Mouse (Mus musculus): ENCODE measurements around the gene Fkbp11. TPM values are rescaled to one million over a fixed set of nuclear protein-coding genes. Genes with fewer than 3 reads are reported as not detected.

Gene Fkbp11
- polyA plus RNA-seq, 1 experiment from 2014 or later = 7.2 TPM

- ATAC-seq (ENCODE audit: low FRiP score) (0 out of 2 replicates have a peak, but pooled peaks have one; percentile 21), DNase-seq (ENCODE audit: low spot score) (peak; percentile 55)
- 10% methylated on average over 7 of the region's 7 CpGs for WGBS
- H3K9ac ChIP-seq = peak overlapping the region; percentile 20; the same call in 1 of the 2 replicates
- H3K27ac ChIP-seq = 0 out of 2 replicates have a peak overlapping the region, but pooled peaks have one; percentile 20
- no peaks in the 10 kb centered on the region for H3K27me3 ChIP-seq (ENCODE audit: control insufficient read depth, insufficient read depth, low read length)
- H3K4me1 ChIP-seq (replicated peaks; ENCODE audit: control insufficient read depth, insufficient read depth, low read length) = peaks cover 16% of the 10 kb centered on the region
- H3K4me2 ChIP-seq (replicated peaks) = no peak overlapping the region; the same call in 1 of the 2 replicates
- no peaks in the 10 kb centered on the region for H3K9me3 ChIP-seq (ENCODE audit: control insufficient read depth, low read length)
- no peaks in the 10 kb centered on the region for H3K36me3 ChIP-seq (replicated peaks; ENCODE audit: control insufficient read depth, insufficient read depth)
- H3K4me3 ChIP-seq (replicated peaks; ENCODE audit: low read length) = no peak overlapping the region
Observed at GRCm38 (mm10) chr15:98691486-98692147, 36.4 kb downstream of the Fkbp11 start.

- no peaks in the 10 kb centered on the region for H3K36me3 ChIP-seq (replicated peaks; ENCODE audit: control insufficient read depth, insufficient read depth)
- no peak for ATAC-seq (ENCODE audit: low FRiP score)
- H3K9ac ChIP-seq = no peak overlapping the region
- H3K27me3 ChIP-seq (ENCODE audit: control insufficient read depth, insufficient read depth, low read length) = no peaks in the 10 kb centered on the region
- H3K4me1 ChIP-seq (replicated peaks; ENCODE audit: control insufficient read depth, insufficient read depth, low read length) = peaks cover 16% of the 10 kb centered on the region
- H3K4me3 ChIP-seq (replicated peaks; ENCODE audit: low read length) = no peak overlapping the region
- WGBS = 75% methylated on average over 2 of the region's 2 CpGs
- no peaks in the 10 kb centered on the region for H3K9me3 ChIP-seq (ENCODE audit: control insufficient read depth, low read length)
- no peak overlapping the region for H3K27ac ChIP-seq
- no peak for DNase-seq (ENCODE audit: low spot score)
- no peak overlapping the region for H3K4me2 ChIP-seq (replicated peaks)
Observed at GRCm38 (mm10) chr15:98689682-98690081, 38.3 kb downstream of the Fkbp11 start.

- no peak overlapping the region for H3K27ac ChIP-seq
- H3K36me3 ChIP-seq (replicated peaks; ENCODE audit: control insufficient read depth, insufficient read depth) = no peaks in the 10 kb centered on the region
- H3K27me3 ChIP-seq (ENCODE audit: control insufficient read depth, insufficient read depth, low read length) = no peaks in the 10 kb centered on the region; the same call in 1 of the 2 replicates
- DNase-seq (ENCODE audit: low spot score) = no peak
- no peak overlapping the region for H3K4me3 ChIP-seq (replicated peaks; ENCODE audit: low read length)
- 75% methylated on average over 3 of the region's 3 CpGs for WGBS
- H3K9me3 ChIP-seq (ENCODE audit: control insufficient read depth, low read length) = no peaks in the 10 kb centered on the region
- peaks cover 3% of the 10 kb centered on the region for H3K4me1 ChIP-seq (replicated peaks; ENCODE audit: control insufficient read depth, insufficient read depth, low read length)
- no peak overlapping the region for H3K9ac ChIP-seq
- ATAC-seq (ENCODE audit: low FRiP score) = no peak
- no peak overlapping the region for H3K4me2 ChIP-seq (replicated peaks)
Observed at GRCm38 (mm10) chr15:98685926-98686325, 42.1 kb downstream of the Fkbp11 start.

GRCm38 (mm10) chr15:98683746-98684145 is 44.3 kb downstream of the Fkbp11 start:
- no peaks in the 10 kb centered on the region for H3K4me1 ChIP-seq (replicated peaks; ENCODE audit: control insufficient read depth, insufficient read depth, low read length)
- ATAC-seq (ENCODE audit: low FRiP score) (no peak), DNase-seq (ENCODE audit: low spot score) (no peak)
- H3K27ac ChIP-seq = no peak overlapping the region
- H3K27me3 ChIP-seq (ENCODE audit: control insufficient read depth, insufficient read depth, low read length) = no peaks in the 10 kb centered on the region; the same call in 1 of the 2 replicates
- H3K9me3 ChIP-seq (ENCODE audit: control insufficient read depth, low read length) = no peaks in the 10 kb centered on the region
- no peak overlapping the region for H3K4me2 ChIP-seq (replicated peaks)
- no peaks in the 10 kb centered on the region for H3K36me3 ChIP-seq (replicated peaks; ENCODE audit: control insufficient read depth, insufficient read depth)
- H3K9ac ChIP-seq = no peak overlapping the region
- no peak overlapping the region for H3K4me3 ChIP-seq (replicated peaks; ENCODE audit: low read length)
- WGBS = 100% methylated on average over 1 of the region's 1 CpGs

GRCm38 (mm10) chr15:98683177-98683576 is 44.8 kb downstream of the Fkbp11 start:
- no peak overlapping the region for H3K4me3 ChIP-seq (replicated peaks; ENCODE audit: low read length)
- no peaks in the 10 kb centered on the region for H3K9me3 ChIP-seq (ENCODE audit: control insufficient read depth, low read length)
- no peaks in the 10 kb centered on the region; the same call in 1 of the 2 replicates for H3K27me3 ChIP-seq (ENCODE audit: control insufficient read depth, insufficient read depth, low read length)
- H3K9ac ChIP-seq = no peak overlapping the region
- no peaks in the 10 kb centered on the region for H3K36me3 ChIP-seq (replicated peaks; ENCODE audit: control insufficient read depth, insufficient read depth)
- no peak overlapping the region for H3K4me2 ChIP-seq (replicated peaks)
- ATAC-seq (ENCODE audit: low FRiP score) (no peak), DNase-seq (ENCODE audit: low spot score) (no peak)
- H3K27ac ChIP-seq = no peak overlapping the region
- WGBS = 76% methylated on average over 10 of the region's 10 CpGs
- no peaks in the 10 kb centered on the region for H3K4me1 ChIP-seq (replicated peaks; ENCODE audit: control insufficient read depth, insufficient read depth, low read length)

- 86% methylated on average over 7 of the region's 7 CpGs for WGBS
- no peak overlapping the region for H3K4me3 ChIP-seq (replicated peaks; ENCODE audit: low read length)
- H3K36me3 ChIP-seq (replicated peaks; ENCODE audit: control insufficient read depth, insufficient read depth) = no peaks in the 10 kb centered on the region
- no peak overlapping the region for H3K4me2 ChIP-seq (replicated peaks)
- H3K9ac ChIP-seq = no peak overlapping the region
- ATAC-seq (ENCODE audit: low FRiP score) = no peak
- H3K9me3 ChIP-seq (ENCODE audit: control insufficient read depth, low read length) = no peaks in the 10 kb centered on the region
- no peak overlapping the region for H3K27ac ChIP-seq
- peaks cover 5% of the 10 kb centered on the region for H3K4me1 ChIP-seq (replicated peaks; ENCODE audit: control insufficient read depth, insufficient read depth, low read length)
- H3K27me3 ChIP-seq (ENCODE audit: control insufficient read depth, insufficient read depth, low read length) = no peaks in the 10 kb centered on the region; the same call in 1 of the 2 replicates
- no peak for DNase-seq (ENCODE audit: low spot score)
Observed at GRCm38 (mm10) chr15:98681633-98682032, 46.4 kb downstream of the Fkbp11 start.

- H3K9ac ChIP-seq = no peak overlapping the region
- 90% methylated on average over 8 of the region's 8 CpGs for WGBS
- no peak overlapping the region for H3K4me2 ChIP-seq (replicated peaks)
- ATAC-seq (ENCODE audit: low FRiP score) = no peak
- no peak overlapping the region for H3K4me3 ChIP-seq (replicated peaks; ENCODE audit: low read length)
- no peak for DNase-seq (ENCODE audit: low spot score)
- peaks cover 15% of the 10 kb centered on the region for H3K4me1 ChIP-seq (replicated peaks; ENCODE audit: control insufficient read depth, insufficient read depth, low read length)
- no peak overlapping the region for H3K27ac ChIP-seq
- no peaks in the 10 kb centered on the region; the same call in 1 of the 2 replicates for H3K27me3 ChIP-seq (ENCODE audit: control insufficient read depth, insufficient read depth, low read length)
- no peaks in the 10 kb centered on the region for H3K9me3 ChIP-seq (ENCODE audit: control insufficient read depth, low read length)
- no peaks in the 10 kb centered on the region for H3K36me3 ChIP-seq (replicated peaks; ENCODE audit: control insufficient read depth, insufficient read depth)
Observed at GRCm38 (mm10) chr15:98680660-98681059, 47.3 kb downstream of the Fkbp11 start.

GRCm38 (mm10) chr15:98677977-98678376 is 50.0 kb downstream of the Fkbp11 start:
- Histone ChIP-seq H3K27ac (no peak overlapping the region), H3K9me3 (ENCODE audit: control insufficient read depth, low read length) (no peaks in the 10 kb centered on the region), H3K9ac (no peak overlapping the region), H3K4me2 (replicated peaks) (peak overlapping the region; percentile 99; the same call in 1 of the 2 replicates), H3K4me1 (replicated peaks; ENCODE audit: control insufficient read depth, insufficient read depth, low read length) (peaks cover 31% of the 10 kb centered on the region), H3K27me3 (ENCODE audit: control insufficient read depth, insufficient read depth, low read length) (no peaks in the 10 kb centered on the region; the same call in 1 of the 2 replicates), H3K4me3 (replicated peaks; ENCODE audit: low read length) (no peak overlapping the region), H3K36me3 (replicated peaks; ENCODE audit: control insufficient read depth, insufficient read depth) (no peaks in the 10 kb centered on the region)
- DNase-seq (ENCODE audit: low spot score) (no peak), ATAC-seq (ENCODE audit: low FRiP score) (no peak)
- 73% methylated on average over 7 of the region's 7 CpGs for WGBS

GRCm38 (mm10) chr15:98676940-98677728 is 50.9 kb downstream of the Fkbp11 start, which contains the start of gene Rnd1:
Gene Rnd1 (minus strand): TSS chr15:98677461.
- H3K4me3 ChIP-seq (replicated peaks; ENCODE audit: low read length) = peak within 1 kb of the TSS; percentile 52
- WGBS = 0% methylated on average over 36 of the region's 37 CpGs
- DNase-seq (ENCODE audit: low spot score) = peak; percentile 88
- no peaks in the 10 kb centered on the region for H3K36me3 ChIP-seq (replicated peaks; ENCODE audit: control insufficient read depth, insufficient read depth)
- ATAC-seq (ENCODE audit: low FRiP score) = peak; percentile 94
- H3K4me2 ChIP-seq (replicated peaks) = peak within 1 kb of the TSS; percentile 99
- H3K27me3 ChIP-seq (ENCODE audit: control insufficient read depth, insufficient read depth, low read length) = no peaks in the 10 kb centered on the region; the same call in 1 of the 2 replicates
- H3K9ac ChIP-seq = peak within 1 kb of the TSS; percentile 65
- H3K9me3 ChIP-seq (ENCODE audit: control insufficient read depth, low read length) = no peaks in the 10 kb centered on the region
- H3K4me1 ChIP-seq (replicated peaks; ENCODE audit: control insufficient read depth, insufficient read depth, low read length) = peaks cover 31% of the 10 kb centered on the region
- H3K27ac ChIP-seq = no peak within 1 kb of the TSS
